Mouse (Mus musculus): ENCODE results near the gene Atp6v1a.
A peak's percentile ranks its signal among the peaks of the same experiment; 100 is the strongest.

Gene Atp6v1a

GRCm38 (mm10) chr16:44139536-44140185 is at the start of gene Atp6v1a, which contains the start of gene Naa50:
Gene Atp6v1a, minus strand, starts transcription at chr16:44139705.
Gene Naa50, plus strand, starts transcription at chr16:44139830.
- DNase-seq: peak; percentile 93

- peak; percentile 18 for DNase-seq
These were observed 49.3 kb upstream of the Atp6v1a start for GRCm38 (mm10) chr16:44188766-44189165.

GRCm38 (mm10) chr16:44187172-44187571 is 47.7 kb upstream of the Atp6v1a start:
- DNase-seq: no peak

GRCm38 (mm10) chr16:44184769-44185168 is 45.3 kb upstream of the Atp6v1a start:
- DNase-seq: no peak

- no peak for DNase-seq
These were observed 43.1 kb upstream of the Atp6v1a start for GRCm38 (mm10) chr16:44182597-44182996.

- DNase-seq: peak; percentile 55
These were observed 39.0 kb upstream of the Atp6v1a start for GRCm38 (mm10) chr16:44178555-44178954.

GRCm38 (mm10) chr16:44176511-44176910 is 37.0 kb upstream of the Atp6v1a start:
- no peak for DNase-seq

GRCm38 (mm10) chr16:44175001-44175400 is 35.5 kb upstream of the Atp6v1a start:
- DNase-seq: no peak

GRCm38 (mm10) chr16:44173966-44174530 is 34.5 kb upstream of the Atp6v1a start:
- no peak for DNase-seq

- peak; percentile 62 for DNase-seq
These were observed 33.8 kb upstream of the Atp6v1a start, which contains the start of gene Usf3 for GRCm38 (mm10) chr16:44173155-44173941. Gene Usf3, plus strand, starts transcription at chr16:44173246.

GRCm38 (mm10) chr16:44172297-44173154 is 33.0 kb upstream of the Atp6v1a start:
- DNase-seq: peak; percentile 99

GRCm38 (mm10) chr16:44168990-44169389 is 29.5 kb upstream of the Atp6v1a start:
- DNase-seq: no peak

- no peak for DNase-seq
These were observed 25.7 kb upstream of the Atp6v1a start for GRCm38 (mm10) chr16:44165182-44165581.

- DNase-seq: no peak
These were observed 24.3 kb upstream of the Atp6v1a start for GRCm38 (mm10) chr16:44163831-44164230.

- no peak for DNase-seq
These were observed 19.8 kb upstream of the Atp6v1a start for GRCm38 (mm10) chr16:44159325-44159724.

- no peak for DNase-seq
These were observed 15.1 kb upstream of the Atp6v1a start for GRCm38 (mm10) chr16:44154497-44155057.

- DNase-seq: no peak
These were observed 9.7 kb upstream of the Atp6v1a start for GRCm38 (mm10) chr16:44149002-44149767.

GRCm38 (mm10) chr16:44141483-44141882 is 2.0 kb upstream of the Atp6v1a start:
- no peak for DNase-seq

GRCm38 (mm10) chr16:44140186-44140787 is 782 bp upstream of the Atp6v1a start:
- DNase-seq: peak; percentile 90

- DNase-seq: peak; percentile 93
These were observed 448 bp downstream of the Atp6v1a start for GRCm38 (mm10) chr16:44138979-44139535.

Data from lung, postnatal 10 days (tissue).